Mouse (Mus musculus): ENCODE results near the gene Gpd2. TPM values are rescaled to one million over a fixed set of nuclear protein-coding genes. Genes with fewer than 3 reads are reported as not detected.
A peak's percentile ranks its signal among the peaks of the same experiment; 100 is the strongest.

The Gpd2 gene
- polyA plus RNA-seq, 1 experiment, result 29.2 TPM

DNA sequence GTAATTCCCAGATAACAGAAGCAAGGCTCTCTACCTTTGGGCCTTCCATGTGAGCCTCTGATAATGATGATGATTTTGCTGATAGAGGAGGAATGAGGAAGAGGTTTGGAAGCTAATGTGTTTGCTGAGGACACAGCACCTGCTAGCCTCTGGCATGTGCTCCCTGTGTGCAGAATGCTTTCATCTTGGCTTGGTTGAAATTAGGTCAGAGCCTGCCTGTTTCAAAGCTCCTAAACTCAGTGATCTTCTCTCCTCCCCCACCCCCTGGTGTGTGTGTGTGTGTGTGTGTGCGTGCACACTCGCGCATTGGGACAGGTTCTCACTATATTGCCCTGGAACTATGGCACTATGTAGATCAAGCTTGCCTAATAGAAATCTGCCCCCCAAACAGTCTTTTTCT, 10.0 kb upstream of the Gpd2 start:
- Histone ChIP-seq H3K4me1 (ENCODE audit: control insufficient read depth, insufficient read depth, low read length) (0 out of 2 replicates have a peak, but pooled peaks cover 4% of the 10 kb centered on the region), H3K27ac (ENCODE audit: insufficient read depth, low read length) (no peak overlapping the region), H3K4me3 (ENCODE audit: insufficient read depth, low read length) (no peak overlapping the region)
- TF ChIP-seq POLR2A (IDR thresholded peaks at IDR 0.05; ENCODE audit: low read depth, low read length) (no peak), CTCF (IDR thresholded peaks at IDR 0.05; ENCODE audit: borderline replicate concordance, insufficient read depth, low read length) (no peak)

DNA sequence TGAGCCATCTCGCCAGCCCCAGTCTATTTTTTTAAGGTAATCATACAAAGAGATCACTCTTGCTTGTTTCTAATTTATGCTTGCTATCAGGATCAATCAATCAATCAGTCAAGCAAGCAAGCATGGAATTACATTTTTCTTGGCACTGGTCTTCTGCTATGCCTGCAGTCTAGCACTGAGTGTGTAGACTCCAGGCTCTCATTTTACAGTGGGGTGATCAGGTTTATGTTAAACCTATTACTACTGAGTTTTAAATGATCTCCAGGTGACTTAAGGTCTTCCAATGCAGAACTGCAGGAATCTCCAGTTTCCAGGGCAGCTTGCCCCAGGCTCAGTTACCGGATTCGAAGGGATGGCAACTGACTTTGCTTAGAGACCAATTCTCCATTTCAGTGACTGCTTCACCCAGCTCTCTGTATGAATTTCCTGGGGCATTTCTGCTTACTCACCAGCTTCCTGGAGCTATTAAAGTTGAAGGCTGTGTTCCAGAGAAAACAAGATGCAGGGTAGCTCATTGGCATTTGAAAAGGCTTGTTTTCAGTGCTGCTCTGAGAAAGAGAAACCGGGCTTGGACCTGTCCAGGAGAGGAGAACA, 7.7 kb upstream of the Gpd2 start:
- H3K27ac ChIP-seq (ENCODE audit: insufficient read depth, low read length), result peak overlapping the region; percentile 47; the same call in 1 of the 2 replicates
- 0 out of 2 replicates have a peak, but pooled peaks cover 4% of the 10 kb centered on the region for H3K4me1 ChIP-seq (ENCODE audit: control insufficient read depth, insufficient read depth, low read length)
- H3K4me3 ChIP-seq (ENCODE audit: insufficient read depth, low read length), result no peak overlapping the region
- TF ChIP-seq CTCF (IDR thresholded peaks at IDR 0.05; ENCODE audit: borderline replicate concordance, insufficient read depth, low read length) (no peak), POLR2A (IDR thresholded peaks at IDR 0.05; ENCODE audit: low read depth, low read length) (no peak)

- Histone ChIP-seq H3K4me1 (ENCODE audit: control insufficient read depth, insufficient read depth, low read length) (no peaks in the 10 kb centered on the region), H3K27ac (ENCODE audit: insufficient read depth, low read length) (no peak overlapping the region), H3K4me3 (ENCODE audit: insufficient read depth, low read length) (no peak overlapping the region)
- TF ChIP-seq POLR2A (IDR thresholded peaks at IDR 0.05; ENCODE audit: low read depth, low read length), result no peak
- no peak for TF ChIP-seq CTCF (IDR thresholded peaks at IDR 0.05; ENCODE audit: borderline replicate concordance, insufficient read depth, low read length)
These were observed 6.0 kb upstream of the Gpd2 start for GRCm38 (mm10) chr2:57231432-57231831.

DNA sequence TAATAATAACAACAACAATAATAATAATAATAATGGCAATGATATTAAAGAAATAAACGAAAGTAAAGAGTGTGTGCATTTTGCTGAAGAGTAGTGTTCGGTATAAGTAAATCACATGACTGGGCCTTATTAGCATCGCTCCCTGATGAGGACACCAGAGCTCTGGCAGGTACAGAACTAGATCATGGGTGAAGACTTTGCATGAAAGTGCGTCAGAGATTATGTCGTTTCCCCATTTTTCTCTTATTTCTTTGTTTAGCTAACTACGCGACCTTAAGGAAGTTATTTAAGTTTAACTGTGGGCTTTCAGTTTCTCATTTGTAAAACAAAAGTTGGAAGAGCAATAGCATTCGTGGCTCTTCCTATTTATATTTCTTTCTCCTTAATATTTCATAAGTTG, 5.1 kb upstream of the Gpd2 start:
- no peak overlapping the region for H3K4me3 ChIP-seq (ENCODE audit: insufficient read depth, low read length)
- TF ChIP-seq CTCF (IDR thresholded peaks at IDR 0.05; ENCODE audit: borderline replicate concordance, insufficient read depth, low read length) (no peak), POLR2A (IDR thresholded peaks at IDR 0.05; ENCODE audit: low read depth, low read length) (no peak)
- no peaks in the 10 kb centered on the region for H3K4me1 ChIP-seq (ENCODE audit: control insufficient read depth, insufficient read depth, low read length)
- H3K27ac ChIP-seq (ENCODE audit: insufficient read depth, low read length), result no peak overlapping the region

GRCm38 (mm10) chr2:57236246-57236645, 1.2 kb upstream of the Gpd2 start:
- no peak for TF ChIP-seq CTCF (IDR thresholded peaks at IDR 0.05; ENCODE audit: borderline replicate concordance, insufficient read depth, low read length)
- TF ChIP-seq POLR2A (IDR thresholded peaks at IDR 0.05; ENCODE audit: low read depth, low read length), result no peak
- no peak overlapping the region for H3K4me3 ChIP-seq (ENCODE audit: insufficient read depth, low read length)
- no peaks in the 10 kb centered on the region; the same call in 1 of the 2 replicates for H3K4me1 ChIP-seq (ENCODE audit: control insufficient read depth, insufficient read depth, low read length)
- no peak overlapping the region for H3K27ac ChIP-seq (ENCODE audit: insufficient read depth, low read length)

DNA sequence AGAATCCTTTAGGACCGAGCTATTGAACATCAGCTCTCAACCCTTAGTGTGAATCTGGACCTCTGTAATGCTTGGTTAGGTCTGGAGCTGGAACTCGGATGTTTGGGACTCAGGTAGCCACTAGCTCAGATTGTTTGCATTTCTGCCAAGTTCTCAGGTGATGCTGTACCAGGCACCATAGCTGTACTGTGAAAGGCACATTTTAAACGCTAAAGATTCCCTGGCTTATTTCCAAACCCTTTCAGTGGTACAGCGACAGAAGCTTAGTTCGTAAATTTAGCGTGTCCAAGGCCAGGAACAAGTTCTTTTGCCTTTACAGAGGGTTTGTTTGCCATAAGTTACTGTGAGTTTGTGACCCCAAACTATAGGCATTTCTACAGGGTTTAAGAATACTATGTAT, 409 bp upstream of the Gpd2 start:
- H3K27ac ChIP-seq (ENCODE audit: insufficient read depth, low read length), result no peak overlapping the region
- H3K4me1 ChIP-seq (ENCODE audit: control insufficient read depth, insufficient read depth, low read length), result no peaks in the 10 kb centered on the region; the same call in 1 of the 2 replicates
- H3K4me3 ChIP-seq (ENCODE audit: insufficient read depth, low read length), result no peak overlapping the region; the same call in 1 of the 2 replicates
- TF ChIP-seq CTCF (IDR thresholded peaks at IDR 0.05; ENCODE audit: borderline replicate concordance, insufficient read depth, low read length) (no peak), POLR2A (IDR thresholded peaks at IDR 0.05; ENCODE audit: low read depth, low read length) (peak; percentile 28; the same call in 1 of the 2 replicates)

- Histone ChIP-seq H3K4me1 (ENCODE audit: control insufficient read depth, insufficient read depth, low read length) (no peaks in the 10 kb centered on the region; the same call in 1 of the 2 replicates), H3K4me3 (ENCODE audit: insufficient read depth, low read length) (peak overlapping the region; percentile 69), H3K27ac (ENCODE audit: insufficient read depth, low read length) (peak overlapping the region; percentile 49)
- TF ChIP-seq CTCF (IDR thresholded peaks at IDR 0.05; ENCODE audit: borderline replicate concordance, insufficient read depth, low read length) (no peak), POLR2A (IDR thresholded peaks at IDR 0.05; ENCODE audit: low read depth, low read length) (peak; percentile 78)
These were observed 632 bp downstream of the Gpd2 start for GRCm38 (mm10) chr2:57237920-57238613.

DNA sequence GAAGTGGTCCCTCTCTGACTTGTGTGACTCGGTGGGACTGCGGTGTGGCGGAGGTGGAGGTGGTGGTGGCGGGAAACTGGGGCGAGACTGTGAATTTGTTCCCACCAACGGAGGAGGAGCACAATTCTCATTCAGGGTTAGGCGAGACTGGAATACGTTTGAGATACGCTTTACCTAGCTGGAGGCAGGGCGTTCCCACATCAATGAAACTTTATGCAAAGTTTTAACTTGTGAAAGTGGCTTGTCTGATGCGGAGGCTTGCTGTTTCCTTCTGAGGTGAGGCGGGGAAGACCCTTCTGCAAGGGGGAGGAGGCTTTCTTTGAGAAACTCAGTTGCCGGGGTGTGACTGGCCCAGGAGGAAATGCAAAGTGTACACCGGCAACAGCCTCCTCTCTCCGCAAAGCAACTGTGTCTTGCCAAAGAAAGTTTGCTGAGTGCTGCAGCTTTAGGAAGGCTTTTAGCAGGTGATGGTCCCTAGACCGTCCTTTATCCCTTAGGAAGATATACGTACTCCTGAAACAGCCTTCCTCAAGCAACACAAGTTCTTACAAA, 1.3 kb downstream of the Gpd2 start:
- Histone ChIP-seq H3K4me1 (ENCODE audit: control insufficient read depth, insufficient read depth, low read length) (no peaks in the 10 kb centered on the region; the same call in 1 of the 2 replicates), H3K27ac (ENCODE audit: insufficient read depth, low read length) (0 out of 2 replicates have a peak overlapping the region, but pooled peaks have one; percentile 1), H3K4me3 (ENCODE audit: insufficient read depth, low read length) (peak overlapping the region; percentile 69)
- TF ChIP-seq POLR2A (IDR thresholded peaks at IDR 0.05; ENCODE audit: low read depth, low read length) (no peak), CTCF (IDR thresholded peaks at IDR 0.05; ENCODE audit: borderline replicate concordance, insufficient read depth, low read length) (no peak)

DNA sequence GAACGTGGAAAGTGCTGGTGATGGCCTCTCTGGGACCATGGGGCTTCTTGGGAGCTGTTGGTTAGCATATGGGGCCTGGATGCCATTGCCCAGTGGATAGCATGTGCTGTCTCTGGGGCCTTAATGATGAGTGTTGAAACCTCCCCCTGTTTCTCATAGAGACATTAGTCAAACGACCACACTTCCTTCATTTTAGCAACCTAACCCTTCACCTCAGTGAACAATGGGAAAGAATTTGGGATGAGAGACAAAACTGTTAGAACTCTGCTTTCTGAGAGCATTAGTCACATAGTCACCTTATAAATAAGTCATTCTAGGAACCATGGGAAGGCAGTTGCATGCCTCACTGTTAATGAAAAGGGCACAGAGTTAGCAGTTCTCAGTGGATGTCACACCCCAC, 1.9 kb downstream of the Gpd2 start:
- no peak overlapping the region for H3K27ac ChIP-seq (ENCODE audit: insufficient read depth, low read length)
- TF ChIP-seq POLR2A (IDR thresholded peaks at IDR 0.05; ENCODE audit: low read depth, low read length) (no peak), CTCF (IDR thresholded peaks at IDR 0.05; ENCODE audit: borderline replicate concordance, insufficient read depth, low read length) (no peak)
- H3K4me3 ChIP-seq (ENCODE audit: insufficient read depth, low read length), result 0 out of 2 replicates have a peak overlapping the region, but pooled peaks have one; percentile 69
- H3K4me1 ChIP-seq (ENCODE audit: control insufficient read depth, insufficient read depth, low read length), result no peaks in the 10 kb centered on the region; the same call in 1 of the 2 replicates

GRCm38 (mm10) chr2:57243987-57244386, 6.6 kb downstream of the Gpd2 start:
- TF ChIP-seq CTCF (IDR thresholded peaks at IDR 0.05; ENCODE audit: borderline replicate concordance, insufficient read depth, low read length), result no peak
- TF ChIP-seq POLR2A (IDR thresholded peaks at IDR 0.05; ENCODE audit: low read depth, low read length), result no peak
- no peaks in the 10 kb centered on the region; the same call in 1 of the 2 replicates for H3K4me1 ChIP-seq (ENCODE audit: control insufficient read depth, insufficient read depth, low read length)

More at GRCm38 (mm10) chr2:57243987-57244386, 6.6 kb downstream of the Gpd2 start:
- H3K27ac ChIP-seq (ENCODE audit: insufficient read depth, low read length), result no peak overlapping the region
- H3K4me3 ChIP-seq (ENCODE audit: insufficient read depth, low read length), result no peak overlapping the region
